Mouse (Mus musculus) frontal cortex, adult 2 months (tissue): ENCODE data around the gene Letm1. TPM values are rescaled to one million over a fixed set of nuclear protein-coding genes. Genes with fewer than 3 reads are reported as not detected.

Experiments used
- DNase-seq, 2 experiments: peaks; one replicate each; pipeline ENCODE4 v3.0.0; 2022; ENCODE audit warnings: low spot score in 1 of 2; ENCODE audit errors: extremely low spot score in 1 of 2
- polyA plus RNA-seq: library from polyadenylated mRNA; depleted of rRNA; stranded (reverse); fragments of >200 nt; gene quantifications from 2 replicates; pipeline ENCODE4 v1.2.3, GENCODE M21; 2012; rRNA removed

Letm1 gene
- polyA plus RNA-seq = 51.1 and 56.2 TPM in 2 replicates

DNA sequence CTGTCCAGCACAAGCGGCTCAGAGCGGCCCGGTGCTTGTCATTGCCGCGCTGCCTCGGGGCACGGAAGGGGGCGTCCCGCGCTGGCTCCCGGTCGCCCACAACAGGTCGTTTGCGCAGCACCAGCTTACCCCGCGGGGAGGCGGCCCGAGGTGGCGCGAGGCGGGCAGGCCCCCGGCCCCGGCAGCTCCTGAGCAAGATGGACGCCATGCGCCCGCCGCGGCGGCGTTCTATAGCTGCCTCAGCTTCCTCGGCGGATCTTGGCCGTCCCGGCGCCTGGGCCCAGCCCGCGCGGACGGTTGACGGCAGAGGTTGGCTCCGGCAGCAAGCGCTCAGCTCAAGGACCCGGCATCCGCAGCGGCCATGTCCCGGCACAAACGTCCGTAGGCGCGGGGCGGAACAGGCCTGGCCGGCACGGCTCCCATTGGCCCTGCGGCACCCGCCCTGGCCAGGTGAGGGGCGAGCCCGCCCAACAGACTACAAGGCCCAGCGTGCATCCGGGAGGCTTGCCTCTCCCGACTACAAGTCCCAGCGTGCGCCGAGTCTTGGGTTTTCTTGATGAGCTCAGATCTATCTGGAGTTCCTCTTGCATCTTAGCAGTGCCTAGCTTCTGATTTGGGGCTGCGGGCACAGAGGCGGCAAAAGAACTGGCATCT lies at the start of gene Letm1:
TSS of gene Letm1 (minus strand) at position 473 of the 654 bp plus-strand sequence.
- peak; percentile 96 to 97 for DNase-seq

DNA sequence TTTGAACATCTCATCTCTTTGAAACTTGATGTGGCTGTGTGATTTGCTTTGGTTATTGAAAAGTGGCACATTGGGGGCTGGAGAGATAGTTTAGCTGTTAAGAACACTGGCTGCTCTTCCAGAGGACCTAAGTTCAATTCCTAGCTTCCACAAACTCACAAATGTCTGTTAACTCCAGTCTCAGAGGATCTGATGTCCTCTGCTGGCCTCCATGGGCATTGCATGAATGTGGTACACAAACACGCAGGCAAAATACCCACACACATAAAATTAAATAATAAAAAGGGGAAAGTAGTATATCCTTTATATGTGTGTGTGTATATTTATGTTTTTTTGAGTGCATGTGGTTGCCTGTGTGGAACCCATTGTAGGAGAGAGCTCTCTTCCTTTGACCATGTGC lies 48.2 kb upstream of the Letm1 start:
- DNase-seq = no peak

DNA sequence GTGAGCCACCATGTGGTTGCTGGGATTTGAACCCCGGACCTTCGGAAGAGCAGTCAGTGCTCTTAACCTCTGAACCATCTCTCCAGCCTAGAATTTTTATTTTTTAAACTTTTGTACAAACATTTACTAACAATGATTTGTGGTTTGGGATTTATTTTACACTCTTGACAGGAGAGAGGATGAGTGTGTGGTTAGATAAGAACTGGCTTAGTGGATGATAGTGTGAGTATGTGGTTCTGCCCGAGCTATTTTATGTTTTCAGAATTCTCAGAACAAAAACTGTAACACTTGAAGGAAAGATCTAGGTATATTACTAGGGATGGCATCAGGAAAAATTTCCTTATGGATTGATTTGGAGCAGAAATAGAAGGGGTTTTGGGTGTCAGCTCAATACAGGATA lies 47.3 kb upstream of the Letm1 start:
- DNase-seq = no peak

DNA sequence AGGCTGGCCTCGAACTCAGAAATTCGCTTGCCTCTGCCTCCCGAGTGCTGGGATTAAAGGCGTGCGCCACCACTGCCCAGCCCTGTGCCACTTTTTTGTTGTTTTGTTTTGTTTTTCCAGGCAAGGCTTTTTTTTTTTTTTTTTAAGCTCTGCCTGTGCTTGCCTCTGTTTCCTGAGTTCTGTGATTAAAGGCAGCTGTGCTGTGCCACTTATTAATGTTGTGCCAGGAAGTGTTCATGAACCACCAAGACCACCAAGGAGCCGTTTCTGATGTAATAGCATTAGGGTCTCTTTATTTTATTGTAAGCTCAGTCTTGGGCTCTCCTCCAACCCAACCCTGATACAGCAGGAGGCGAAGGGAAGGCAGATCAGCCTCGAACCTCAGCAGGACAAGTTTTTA lies 45.5 kb upstream of the Letm1 start:
- DNase-seq = no peak

DNA sequence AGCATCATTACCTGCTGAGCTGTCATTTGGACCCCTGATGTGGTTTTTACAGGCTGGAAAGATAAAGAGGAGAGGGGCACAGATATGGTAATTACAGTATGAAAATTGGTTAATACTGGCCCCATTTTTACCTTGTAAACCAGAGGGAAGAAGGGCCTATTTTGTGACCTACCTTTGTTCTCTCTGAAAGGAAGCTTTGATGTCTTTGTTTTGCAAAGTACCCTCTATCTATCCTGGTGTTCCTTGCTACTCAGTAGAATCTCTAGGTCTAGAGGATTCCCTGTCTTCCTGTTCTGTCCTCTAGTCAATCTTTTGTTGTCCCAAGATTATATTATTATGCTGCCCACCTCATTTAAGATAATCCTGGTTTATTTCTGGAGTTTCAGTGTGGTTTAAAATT lies 43.4 kb upstream of the Letm1 start:
- no peak for DNase-seq

DNA sequence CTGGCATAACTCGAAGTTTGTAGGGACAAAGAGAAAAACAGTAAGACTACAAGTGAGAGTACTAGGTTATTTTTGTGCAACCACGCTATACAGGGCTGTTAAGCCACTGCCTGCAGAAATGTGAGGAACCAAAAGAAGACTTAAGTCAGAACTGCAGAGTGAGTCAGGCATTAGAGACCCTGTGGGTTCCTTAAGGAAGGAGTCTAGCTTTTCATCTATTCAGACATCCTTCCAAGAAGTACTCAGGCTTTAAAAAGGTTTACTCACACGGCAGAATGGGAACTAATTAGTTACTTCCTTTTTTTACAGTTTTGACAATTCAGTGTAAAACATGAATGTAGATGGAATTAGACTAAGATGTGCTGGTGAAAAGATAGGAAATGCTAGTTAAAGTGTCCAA lies 39.8 kb upstream of the Letm1 start:
- no peak for DNase-seq

DNA sequence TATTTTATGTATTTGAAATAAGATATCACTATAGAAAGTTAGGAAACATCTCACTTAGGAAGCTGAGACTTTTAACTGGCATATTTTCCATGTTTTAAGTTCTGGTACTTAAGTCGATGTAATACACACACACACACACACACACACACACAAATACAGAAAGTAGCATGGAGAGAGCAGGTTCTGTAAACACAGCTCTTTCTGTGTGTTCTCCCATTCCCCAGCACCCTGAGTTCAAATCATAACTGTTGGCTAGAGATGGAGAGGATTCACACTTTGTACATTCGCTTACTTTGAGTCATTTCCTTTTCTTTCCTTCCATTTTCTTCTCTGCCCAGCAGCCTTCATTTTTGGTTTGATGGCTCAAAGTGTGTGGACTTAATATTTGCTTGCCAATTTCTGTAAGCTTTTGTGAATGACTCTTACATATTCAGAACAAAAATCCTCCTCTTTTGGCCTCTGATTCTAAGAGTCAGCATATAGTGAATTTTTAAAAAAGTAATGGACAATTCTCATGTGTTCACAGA lies 39.3 kb upstream of the Letm1 start:
- DNase-seq = no peak

DNA sequence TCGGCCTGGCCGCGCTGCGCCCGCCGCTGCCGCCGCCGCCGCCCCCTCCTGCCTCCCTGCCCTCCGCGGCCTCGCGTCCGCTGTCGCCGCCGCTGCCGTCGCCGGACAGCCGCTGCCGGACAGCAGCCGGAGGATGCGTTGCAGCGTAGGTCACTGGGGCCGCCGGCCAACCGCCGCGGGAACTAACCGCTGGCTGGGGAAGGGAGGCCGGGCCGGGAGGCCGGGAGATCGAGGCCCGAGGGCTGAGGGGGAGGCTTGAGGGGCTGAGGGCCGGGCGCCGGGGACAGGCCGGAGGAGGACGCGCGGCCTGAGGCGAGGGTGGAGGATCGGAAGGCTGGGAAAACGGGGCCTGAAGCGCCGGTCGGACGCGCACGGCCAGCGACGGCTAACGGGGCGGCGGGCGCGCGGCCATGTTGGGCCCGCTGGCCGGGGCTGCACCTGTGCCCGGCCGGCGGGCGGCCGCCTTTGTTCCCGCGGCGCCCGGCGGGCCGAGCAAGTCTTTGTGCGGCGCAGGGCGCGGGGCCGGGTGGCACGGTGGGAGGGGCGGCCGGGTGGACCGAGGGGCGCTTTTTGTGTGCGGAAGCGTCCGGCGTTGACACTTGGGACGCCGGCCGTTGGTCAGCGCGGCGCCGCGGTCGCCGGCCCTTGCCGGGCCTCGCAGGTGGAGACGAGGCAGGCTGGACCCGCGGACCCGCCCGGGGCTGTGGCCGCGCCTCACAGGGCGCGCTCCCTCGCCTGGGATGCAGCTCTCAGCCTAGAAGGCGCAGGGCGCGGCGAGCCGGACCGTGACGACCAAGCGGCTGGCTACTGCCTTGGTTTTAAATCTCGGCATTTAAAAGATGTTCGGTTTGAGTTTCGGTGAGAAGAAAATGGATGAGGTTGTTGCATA lies 38.4 kb upstream of the Letm1 start:
- DNase-seq = peak in 1 of 2 experiments; percentile 38

DNA sequence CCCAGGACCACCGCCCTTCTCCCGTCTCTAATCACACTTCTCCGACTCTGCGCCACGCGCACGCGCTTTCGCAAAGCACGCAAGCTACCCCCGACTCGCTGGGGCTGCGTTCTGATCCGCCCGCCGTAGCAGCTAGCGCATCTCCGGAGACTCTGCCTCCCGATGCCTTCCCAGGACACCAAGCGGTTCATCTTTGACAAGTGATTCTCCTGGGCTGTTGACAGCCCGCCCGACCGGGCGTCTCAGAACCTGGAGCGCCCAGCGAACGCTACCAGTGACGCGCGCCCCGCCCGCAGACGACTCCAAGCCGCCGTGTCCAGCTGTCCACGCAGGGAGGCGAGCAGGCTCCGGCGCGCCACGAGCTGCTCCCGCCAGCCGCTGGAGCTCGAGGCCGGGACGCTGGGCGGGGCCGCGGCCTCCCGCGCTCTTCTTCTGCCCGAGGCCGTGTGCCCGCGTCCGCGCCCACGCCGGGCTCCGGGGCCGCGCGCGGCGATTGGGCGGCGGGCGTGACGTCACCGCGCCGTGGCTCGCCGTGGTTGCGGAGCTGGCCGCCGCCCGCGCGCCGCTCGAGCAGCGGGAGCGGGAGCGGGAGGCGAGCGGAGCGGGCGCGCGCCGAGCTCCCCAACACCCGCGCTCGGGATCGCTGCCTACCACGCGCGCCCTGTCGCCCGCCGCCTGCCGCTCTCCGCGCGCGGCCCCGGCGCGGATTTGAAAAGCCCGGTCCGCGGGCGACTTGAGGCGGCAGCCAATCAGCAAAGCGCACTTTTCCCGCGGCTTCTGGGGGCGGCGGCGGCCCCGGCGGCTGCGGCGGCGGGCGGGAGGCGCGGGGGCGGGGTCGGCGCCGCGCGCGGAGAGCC lies 37.5 kb upstream of the Letm1 start, which contains the start of gene Nsd2:
TSS of gene Nsd2 (plus strand) at position 850 of the 857 bp plus-strand sequence.
- DNase-seq = peak; percentile 68 to 93

DNA sequence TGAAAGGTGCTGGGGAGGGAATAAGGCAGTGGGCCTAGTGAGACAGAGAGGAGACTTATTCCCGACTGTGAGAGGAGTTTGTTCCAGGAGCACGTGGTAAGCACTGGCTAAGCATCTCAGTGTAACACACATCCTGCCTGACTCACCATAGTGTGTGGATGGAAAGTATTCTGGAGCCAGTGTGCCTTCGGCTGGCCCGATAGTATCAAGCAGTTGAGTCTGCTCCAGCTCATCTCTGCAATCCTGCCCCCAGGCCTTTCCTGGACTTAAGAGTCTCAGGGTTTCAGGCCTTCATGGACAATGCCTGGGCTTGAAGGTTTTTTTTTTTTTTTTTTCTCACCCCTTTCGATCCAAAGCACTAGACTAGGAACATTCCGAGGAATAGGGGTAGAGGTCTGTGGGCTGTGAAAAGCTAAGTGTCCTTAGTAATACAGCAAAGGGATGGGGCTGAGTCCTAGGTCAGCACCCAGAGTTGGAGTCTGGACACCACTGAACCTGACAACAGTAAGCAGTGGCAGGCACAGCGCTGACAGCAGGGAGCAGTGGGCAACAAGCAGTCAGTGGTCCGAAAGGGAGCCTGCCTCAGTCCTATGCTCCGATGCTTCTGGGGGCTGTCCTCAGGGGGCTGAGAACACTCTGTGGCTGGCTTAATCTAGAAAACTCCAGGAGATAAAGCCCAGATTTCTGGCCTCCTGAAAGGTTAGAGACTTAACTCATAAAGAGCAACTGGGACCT lies 36.7 kb upstream of the Letm1 start:
- DNase-seq = peak; percentile 53 to 68

DNA sequence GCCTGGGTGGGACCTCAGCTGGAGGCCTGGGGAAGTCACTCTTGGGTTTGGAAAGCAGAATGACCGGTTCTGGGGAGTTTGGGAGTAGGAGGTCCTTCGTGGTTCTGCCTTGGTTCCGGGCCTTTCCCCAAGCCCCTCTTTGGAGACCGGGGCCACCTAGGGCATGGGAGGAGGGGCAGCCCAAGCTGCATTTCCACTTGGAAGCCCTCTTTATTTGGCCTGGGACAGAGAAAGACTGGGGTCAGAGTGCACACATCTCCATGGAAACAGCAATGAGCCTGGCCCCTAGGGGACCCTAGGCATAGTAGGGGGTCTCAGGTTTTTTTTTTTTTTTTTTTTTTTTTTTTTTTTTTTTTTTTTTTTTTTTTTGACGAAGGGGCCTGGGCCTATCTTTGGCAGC lies 35.5 kb upstream of the Letm1 start:
- no peak for DNase-seq

DNA sequence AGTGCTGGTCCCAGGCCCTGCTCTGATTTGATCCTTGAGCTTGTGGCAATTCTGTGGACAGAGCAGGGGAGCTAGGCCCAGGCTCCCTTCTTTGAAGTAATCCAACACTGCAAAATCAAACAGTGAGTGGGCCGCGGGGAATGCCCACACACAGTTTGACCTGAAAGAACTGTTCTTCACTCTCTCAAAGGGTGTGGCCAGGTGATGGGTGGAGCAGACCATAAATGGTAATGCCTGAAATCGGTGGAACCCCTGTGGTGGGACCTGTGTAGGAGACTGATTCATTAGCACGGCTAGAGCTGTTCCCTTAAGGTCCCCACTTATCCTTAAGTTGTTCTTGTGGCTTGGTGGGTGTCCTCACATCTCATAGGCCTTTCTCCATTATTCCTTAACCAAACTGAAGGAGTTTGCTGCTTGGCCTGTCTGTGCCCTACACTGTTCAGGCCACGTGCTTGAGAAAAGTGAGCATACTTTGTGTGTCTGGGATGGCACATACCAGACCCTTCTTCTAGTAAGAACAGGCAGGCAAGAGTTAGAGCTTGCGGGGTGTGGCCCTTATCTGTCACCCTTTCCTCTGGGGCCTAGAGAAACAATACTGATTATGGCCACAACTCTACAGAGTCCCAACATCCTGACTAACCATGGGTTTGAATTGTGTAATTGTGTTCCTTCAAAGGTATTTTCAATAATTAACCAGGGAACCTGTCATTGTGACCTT lies 33.5 kb upstream of the Letm1 start:
- no peak for DNase-seq

DNA sequence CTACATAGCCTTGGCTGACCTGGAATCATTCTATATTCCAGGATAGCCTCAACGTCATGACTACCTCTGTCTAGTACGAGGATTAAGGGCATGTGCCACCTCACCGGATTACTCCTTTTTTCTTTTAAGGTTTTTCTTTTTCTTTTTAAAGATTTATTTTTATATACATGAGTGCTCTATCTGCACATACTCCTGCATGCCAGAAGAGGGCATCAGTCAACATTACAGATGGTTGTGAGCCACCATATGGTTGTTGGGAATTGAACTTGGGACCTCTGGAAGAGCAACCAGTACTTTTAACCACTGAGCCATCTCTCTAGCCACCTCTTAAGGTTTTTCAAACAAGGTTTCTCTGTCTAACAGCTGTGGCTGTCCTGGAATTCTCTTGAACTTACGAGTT lies 28.9 kb upstream of the Letm1 start:
- DNase-seq = no peak

DNA sequence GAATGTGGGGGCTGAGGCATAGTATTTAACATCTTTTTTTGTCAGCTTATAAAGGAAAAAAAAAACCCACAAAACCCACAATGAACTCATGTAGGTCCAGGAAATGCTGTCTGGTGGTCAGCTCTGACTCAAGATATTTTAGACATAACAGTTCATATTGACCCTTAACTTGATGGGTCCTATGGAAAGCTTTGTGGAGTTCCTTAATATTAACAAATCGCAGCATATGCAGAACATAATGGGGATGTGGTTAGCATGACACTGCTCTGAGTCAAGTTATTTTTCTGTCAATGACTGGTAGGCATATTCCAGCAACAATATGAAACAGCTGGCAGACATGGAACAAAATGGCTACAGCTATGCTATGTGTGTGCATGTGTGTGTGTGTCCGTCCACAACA lies 20.7 kb upstream of the Letm1 start:
- DNase-seq = no peak

DNA sequence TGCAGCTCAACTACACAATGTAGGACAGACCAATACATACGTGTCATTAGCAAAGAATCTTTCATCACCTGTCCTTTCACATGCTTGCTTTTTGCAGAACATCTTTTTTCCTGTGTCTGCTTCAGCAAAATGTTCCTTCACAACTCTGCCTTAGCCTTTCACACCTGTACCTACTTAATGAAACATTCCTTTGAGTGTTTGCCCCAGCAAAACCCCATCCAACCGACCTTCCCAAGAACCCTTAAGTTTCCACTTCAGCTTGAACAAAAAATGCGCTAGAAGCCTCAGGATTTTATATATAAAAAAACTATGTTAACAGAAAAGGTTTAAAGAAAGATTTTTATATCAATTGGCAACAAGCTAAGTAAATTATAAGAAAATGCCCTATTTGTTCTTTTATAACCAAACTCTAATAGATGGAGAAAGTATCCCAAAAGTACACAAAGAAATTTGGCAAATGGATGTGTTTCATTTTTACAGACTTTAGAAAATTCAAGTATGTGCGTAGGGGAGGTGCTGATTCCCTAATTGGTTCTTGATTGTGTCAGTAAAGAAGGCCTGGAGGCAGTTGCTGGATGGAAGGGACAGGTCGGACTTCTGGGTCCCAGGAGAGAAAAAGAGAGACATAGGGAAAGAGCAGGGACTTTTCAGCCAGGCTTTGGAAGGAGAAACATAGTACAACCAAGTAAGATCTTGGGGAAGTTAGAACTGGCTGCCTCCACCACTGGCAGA lies 9.5 kb upstream of the Letm1 start:
- no peak for DNase-seq

DNA sequence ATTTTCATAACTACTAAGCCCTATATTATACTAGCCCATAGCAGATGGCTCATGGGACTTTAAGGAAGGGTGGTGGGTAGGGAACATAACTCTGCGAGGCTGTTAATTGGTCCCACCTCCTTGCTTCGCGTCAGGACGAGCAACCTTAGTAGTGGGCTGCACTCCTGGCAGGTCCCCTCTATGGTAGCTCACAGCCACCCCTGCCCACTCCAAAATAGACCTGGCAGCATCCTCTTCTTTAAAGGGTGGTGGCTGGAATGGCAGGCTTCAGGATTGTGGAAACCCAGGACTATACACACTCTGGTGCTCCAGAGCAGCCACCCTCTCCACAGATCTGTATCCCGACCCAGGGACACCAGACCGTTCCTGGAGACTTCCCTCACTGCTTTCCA lies 378 bp upstream of the Letm1 start:
- peak in 1 of 2 experiments; percentile 17 for DNase-seq

DNA sequence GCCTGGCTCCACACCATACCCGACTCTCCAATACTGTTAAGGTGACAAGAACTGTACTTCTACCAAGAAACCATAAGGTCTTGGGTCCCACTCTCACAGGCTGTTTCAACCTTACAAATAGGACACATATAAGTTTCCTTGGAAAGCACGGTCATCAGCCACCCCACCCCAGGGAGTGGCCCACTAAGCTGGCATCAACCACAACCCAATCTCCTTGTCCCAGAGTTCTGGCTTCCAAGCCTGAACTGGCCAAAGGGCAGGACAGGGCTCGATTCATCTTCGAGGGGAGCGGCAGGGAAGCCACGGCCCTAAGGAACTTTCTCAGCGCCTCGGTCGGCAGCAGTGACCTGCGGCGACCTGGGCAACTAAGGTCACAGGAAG lies 663 bp downstream of the Letm1 start:
- no peak for DNase-seq

DNA sequence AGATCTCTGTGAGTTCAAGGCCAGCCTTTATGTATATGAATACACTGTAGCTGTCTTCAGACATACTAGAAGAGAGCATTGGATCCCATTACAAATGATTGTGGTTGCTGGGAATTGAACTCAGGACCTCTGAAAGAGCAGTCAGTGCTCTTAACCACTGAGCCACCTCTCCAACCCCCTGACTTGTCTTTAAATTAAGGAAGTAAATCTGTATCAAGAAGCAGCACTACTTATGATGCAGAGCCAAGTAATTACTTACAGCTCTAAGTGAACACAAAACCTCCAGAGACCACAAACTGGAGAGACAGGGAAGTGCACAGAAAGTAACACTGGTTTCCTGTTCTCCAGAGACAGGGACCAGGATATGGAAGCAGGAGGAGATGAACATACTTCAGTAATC lies 5.4 kb downstream of the Letm1 start:
- no peak for DNase-seq

DNA sequence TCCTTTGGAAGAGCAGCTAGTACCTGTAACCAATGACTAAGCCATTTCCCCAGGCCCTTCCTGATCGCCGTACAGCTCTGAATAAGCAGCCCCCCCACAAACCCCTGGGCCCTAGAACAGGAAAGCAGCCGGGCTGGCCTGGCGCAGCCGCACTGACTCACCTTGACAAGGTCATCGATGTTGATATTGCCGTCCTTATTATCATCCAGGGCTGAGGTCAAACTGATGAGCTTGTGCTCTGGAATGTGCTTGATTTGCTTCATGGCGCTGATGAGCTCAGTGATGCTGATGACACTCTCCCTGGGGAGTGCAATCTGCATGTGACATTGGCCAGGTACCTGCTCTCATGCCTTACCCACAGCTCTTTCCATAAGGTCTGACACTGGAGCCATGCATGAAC lies 39.1 kb downstream of the Letm1 start:
- DNase-seq = no peak
